Mouse (Mus musculus): Measurements from ENCODE around the gene Kazn. TPM values are rescaled to one million over a fixed set of nuclear protein-coding genes. Genes with fewer than 3 reads are reported as not detected.

Kazn gene
- 1 to 10 TPM; 1.8 to 2.6 TPM for total RNA-seq (2021)
- long read RNA-seq, experiment 1, partial matches to known transcripts: 0 of 63 reads
- long read RNA-seq, experiment 1, other reads (novel, unspliced or antisense): 63 of 63 reads
- long read RNA-seq, experiment 2, partial matches to known transcripts: 0 of 28 reads
- long read RNA-seq, experiment 2, other reads (novel, unspliced or antisense): 28 of 28 reads

DNA sequence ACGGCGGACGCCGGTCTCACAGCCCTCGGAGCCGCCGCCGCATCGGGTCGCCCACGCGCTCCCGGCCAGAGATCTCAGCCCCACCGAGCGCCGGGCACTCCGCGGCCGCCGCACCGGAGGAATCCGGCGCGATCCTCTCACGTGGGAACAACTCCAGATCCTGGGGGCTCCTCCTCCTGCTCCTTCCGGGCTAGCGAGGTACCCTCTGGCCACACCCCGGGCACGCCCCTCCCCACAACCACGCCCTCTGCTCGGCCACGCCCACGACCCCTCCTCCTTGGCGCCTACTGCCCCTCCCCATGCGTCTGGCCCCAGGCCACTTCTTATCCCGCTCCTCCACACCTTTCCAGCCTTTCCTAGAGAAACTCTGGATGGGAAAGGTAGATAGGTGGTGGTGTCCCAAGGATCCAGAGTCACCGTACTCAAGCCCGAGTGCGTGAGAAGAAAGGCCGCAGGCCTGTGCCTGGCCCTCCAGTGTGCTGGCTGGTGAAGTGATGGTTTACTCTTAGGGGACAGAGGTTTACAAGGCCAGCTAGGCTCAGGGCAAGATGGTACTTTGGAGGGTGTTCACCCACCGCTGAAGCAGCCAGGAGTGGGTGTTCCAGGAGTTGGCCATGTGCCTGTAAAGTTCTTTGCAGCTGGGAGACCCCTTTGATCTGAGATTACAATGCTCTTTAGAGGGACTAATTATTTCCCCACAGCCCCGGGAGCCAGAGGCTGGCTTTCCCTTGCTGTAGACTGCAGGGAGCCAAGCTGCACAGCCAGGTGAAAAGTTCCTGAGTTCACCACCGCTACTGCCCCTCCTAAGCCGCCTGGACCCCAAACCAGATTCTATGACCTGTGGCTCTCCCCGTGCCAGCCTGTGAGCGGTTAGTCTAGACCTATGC lies at the start of gene Kazn:
Gene Kazn, minus strand, starts transcription at position 162 of the 887 bp plus-strand sequence.
- peak; percentile 78 to 82 for DNase-seq
- intact Hi-C loops (cut with DNase I): no loop called here

DNA sequence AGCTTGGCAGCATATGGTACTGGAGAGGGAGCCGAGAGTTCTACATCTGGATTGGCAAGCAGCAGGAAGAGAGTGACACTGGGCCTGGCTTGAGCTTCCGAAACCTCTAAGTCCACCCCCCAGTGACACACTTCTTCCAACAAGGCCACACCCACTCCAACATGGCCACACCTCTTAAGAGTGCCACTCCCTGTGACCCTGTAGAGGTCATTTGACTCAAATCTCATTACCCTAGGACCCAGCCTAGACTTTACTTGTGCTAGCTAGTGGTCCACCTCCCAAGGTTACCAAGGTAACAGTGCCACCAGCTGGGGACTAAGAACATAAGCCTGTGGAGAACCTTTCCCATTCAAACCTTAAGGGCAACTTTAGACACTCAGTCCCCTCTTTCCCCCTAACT lies 46.3 kb upstream of the Kazn start:
- DNase-seq: no peak
- intact Hi-C loops (cut with DNase I): no loop called here

DNA sequence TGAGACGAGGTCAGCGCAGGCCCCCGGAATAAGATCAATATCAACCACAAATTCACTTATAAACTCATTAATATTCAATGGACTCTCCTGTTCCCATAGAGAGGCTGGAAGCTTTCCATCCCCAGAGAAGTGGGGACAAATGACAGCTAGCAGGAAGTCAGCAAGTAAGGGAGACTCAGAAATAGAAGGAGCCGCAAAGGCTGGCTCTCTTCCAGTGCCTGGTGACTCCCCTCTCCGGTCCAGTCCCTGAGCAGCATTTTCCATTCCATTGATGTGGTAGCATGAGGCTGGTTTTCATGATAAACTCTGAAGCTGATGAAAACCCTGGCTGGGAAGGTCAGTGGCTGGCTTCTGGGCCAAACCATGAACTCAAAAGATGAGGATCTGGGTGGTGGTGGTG lies 44.7 kb upstream of the Kazn start:
- DNase-seq: no peak
- intact Hi-C loops (cut with DNase I): no loop called here

DNA sequence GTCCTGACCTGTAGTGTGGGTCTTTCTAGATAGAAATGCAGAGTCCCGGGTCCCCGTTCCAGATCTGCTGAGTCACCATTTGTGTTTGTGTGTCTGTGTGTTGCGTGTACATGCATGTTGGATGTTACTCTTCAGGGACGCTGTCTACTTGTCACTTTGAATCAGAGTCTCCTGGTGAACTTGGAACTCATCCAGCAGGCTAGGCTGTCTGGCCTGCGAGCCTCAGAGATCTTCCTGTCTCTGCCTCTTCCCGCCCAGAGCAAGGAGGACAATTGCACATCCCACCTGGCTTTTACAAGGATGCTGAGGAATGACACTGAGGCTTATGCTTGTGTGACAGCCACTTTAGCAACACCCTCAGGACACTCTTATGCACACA lies 39.0 kb upstream of the Kazn start:
- no peak for DNase-seq
- intact Hi-C loops (cut with DNase I): loop anchor here (5.0 kb wide), 1 partner anchor 1911 kb away; no protein-coding TSS in a partner anchor

DNA sequence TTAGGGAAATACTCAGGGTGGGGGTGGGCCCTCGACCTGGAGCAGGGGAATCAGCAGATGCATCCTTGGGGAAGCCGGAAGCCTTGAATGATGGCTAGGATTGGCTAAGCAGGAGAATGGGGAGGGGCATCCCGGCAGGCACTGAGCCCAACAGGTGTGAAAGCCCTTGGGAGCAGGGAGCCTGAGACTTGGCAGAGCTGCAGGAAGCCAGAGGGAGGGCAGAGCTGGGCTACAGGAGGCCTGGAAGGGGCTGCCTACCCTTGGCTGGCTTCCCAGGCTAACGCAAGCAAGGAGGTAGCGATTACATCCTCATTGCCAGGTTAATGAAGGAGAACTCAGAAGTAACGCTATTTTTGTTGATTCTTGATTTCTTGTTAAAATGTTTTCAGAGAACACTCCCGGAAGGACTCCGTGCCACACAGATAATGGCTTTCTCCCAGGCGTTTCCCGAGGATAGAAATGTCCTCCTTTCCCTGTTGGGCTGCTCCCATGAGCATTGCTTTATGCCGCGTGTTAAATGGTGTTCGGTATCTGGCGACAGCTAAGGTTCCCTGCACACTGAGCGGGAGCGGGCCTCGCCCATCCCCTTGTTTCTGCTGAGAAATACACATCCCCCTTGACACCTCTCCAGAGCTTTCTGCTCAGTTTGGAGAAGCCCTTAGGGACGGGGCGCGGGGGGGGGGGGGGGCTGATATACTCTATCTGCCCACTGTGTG lies 38.4 kb upstream of the Kazn start:
- intact Hi-C loops (cut with DNase I): loop anchor here (5.0 kb wide), 1 partner anchor 1910 kb away; no protein-coding TSS in a partner anchor
- no peak for DNase-seq

DNA sequence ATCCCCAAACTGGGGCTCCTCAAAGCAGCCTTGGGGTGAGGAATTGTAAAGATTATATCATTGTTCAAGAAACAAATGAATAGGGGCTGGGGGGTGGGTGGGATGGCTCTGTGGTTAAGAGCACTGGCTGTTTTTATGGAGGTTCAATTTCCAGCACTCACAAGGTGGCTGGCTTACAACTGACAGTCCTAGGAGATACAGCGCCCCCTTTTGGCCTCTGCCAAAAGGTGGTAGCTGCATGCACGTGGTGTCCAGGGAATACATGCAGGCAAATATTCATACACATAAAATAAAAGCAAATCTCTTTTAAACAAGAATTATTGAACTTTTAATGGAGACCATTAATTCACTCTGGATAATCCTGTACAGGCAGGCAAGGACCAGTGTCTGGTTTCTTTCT lies 36.0 kb upstream of the Kazn start:
- intact Hi-C loops (cut with DNase I): loop anchor here (5.0 kb wide), 1 partner anchor 1908 kb away; no protein-coding TSS in a partner anchor
- no peak for DNase-seq

DNA sequence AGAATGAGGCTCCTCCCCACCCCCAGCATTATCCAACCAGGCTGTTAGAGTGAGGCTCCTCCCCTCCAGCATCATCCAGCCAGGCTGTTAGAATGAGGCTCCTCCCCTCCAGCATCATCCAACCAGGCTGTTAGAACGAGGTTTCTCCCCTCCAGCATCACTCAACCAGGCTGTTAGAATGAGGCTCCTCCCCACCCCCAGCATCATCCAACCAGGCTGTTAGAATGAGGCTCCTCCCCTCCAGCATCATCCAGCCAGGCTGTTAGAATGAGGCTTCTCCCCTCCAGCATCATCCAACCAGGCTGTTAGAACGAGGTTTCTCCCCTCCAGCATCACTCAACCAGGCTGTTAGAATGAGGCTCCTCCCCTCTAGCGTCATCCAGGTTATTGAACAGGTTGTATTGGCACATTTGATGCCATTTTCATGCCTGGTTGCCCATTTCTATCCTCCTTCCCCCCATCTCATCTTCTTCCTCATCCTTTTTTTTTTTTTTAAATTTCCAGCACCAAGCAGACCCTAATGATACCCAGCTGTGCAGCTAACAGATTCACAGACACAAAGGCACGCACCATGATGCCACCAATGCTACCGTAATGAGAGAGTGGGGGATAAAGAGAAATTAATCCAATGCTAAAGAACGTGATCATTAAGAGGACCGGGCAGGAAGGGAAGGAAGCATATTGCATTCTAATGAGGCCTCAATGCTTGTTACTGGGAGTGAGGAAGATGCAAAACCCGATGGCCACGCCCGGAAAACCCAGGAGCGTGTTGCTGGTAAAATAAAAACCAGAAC lies 35.4 kb upstream of the Kazn start:
- intact Hi-C loops (cut with DNase I): loop anchor here (5.0 kb wide), 1 partner anchor 1907 kb away; no protein-coding TSS in a partner anchor

DNA sequence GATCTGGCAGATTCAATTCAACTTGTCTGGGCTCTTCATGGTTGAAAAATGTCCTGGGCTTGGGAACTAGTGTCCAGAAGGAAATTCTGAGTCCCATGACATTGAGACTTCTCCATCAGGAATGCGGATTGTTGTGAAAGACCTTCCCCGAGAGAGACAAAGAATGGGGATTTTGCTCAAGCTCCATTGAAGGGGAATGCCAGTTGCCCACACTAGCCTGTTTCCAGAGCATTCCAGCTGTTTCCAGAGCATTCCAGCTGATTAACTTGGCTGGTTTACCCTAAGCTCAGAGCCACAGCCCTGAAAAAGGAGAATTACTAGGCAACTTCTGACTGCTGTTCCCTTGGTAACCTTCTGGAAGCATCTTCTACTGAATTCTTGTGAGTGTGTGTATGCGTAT lies 32.3 kb upstream of the Kazn start:
- intact Hi-C loops (cut with DNase I): no loop called here
- no peak for DNase-seq

More for the DNA sequence above, 35.4 kb upstream of the Kazn start:
- DNase-seq: no peak

DNA sequence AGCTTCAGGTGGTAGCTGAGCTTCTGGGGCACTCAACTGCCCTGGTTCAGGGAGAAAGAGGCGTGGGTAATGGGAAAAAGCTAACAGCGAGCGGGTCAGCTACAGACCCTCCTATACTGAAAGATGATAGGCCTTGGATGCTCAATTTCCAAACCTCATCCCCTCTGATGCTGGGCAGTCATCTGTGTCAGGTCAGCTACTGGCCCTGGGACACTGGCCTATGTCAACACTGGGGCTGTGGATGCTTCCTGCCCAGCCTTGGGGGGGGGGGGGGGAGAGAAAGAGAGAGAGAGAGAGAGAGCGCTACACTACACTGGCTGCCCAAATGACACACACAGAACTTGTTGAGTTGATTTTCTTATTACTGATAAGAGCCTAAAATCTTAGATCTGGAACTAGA lies 28.6 kb upstream of the Kazn start:
- no peak for DNase-seq
- intact Hi-C loops (cut with DNase I): no loop called here

DNA sequence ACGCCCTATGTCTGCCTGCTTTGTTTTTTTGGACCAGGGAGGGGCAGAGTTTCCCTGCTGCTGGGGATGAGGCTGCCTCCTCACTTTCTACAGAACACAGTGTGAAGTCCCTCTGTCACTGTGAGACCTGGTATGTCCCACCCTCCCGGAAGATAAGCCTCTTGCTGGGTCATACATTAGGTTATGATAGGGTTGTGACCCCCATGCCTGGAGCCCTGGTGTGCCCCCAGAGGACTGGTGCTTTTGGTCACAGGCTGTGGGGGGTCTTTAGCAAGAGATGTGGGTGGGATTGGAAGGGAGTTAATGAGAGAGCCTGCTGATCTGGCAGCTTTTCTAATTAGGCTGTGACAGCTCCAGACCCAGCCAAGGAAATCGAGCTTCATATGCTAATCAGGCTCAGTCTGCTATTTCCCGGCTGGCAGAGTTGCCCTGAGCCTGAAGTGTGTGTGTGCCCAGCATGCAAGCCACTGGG lies 28.2 kb upstream of the Kazn start:
- intact Hi-C loops (cut with DNase I): no loop called here
- no peak for DNase-seq

DNA sequence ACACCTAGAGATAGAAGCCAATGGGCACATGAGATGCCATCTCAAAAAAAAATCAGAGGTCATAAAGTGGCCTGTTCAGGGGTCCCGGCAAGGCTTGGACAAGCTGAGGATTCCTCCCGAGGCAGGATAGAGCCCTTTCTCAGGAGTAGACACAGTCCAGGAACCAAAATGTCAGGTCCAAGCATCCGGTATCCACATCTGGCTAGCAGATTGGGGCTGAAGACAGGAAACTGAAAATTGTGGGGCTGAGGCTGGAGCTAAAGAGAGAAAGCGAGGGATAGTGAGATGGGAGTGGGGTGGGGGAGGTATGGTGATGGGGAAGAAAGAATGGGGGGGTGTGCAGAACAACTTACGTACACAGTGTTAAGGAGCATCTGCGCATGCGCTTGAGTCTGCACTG lies 25.1 kb upstream of the Kazn start:
- no peak for DNase-seq
- intact Hi-C loops (cut with DNase I): no loop called here

DNA sequence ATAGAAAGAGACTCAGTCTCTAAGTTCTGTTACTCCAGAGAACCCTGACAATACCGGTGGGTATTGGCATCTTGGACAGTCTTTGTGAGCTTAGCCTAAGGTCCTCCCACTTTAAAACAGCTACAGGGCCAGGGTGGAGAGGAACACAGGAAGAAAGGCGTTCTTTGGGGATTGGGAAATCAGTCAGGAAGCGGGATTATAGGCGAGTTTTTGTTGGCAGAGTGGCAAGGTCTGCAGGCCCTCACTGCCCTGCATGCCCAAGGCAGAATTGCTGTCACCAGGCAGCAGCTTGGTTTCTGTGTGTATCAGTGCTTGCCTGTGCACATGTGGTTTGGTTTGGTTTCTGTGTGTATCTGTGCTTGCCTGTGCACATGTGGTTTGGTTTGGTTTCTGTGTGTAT lies 22.5 kb upstream of the Kazn start:
- intact Hi-C loops (cut with DNase I): no loop called here
- no peak for DNase-seq

DNA sequence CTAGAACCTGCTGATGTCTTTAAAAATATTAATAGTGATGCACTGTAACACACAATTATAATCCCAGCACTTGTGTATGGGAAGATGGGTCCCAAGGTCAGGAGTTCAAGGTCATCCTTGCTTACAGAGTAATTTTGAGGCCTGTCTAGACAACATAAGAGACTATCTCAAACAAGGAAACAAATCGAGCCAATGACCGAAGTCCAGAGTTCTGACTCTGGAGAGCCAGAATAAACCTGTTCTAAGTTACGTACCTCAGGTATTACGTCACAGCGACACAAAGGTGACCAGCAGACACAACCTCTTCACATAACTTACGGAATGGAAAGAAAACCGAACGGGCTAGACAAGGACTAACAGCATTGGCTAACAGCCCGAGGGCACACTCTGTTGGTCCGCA lies 19.5 kb upstream of the Kazn start:
- no peak for DNase-seq
- intact Hi-C loops (cut with DNase I): no loop called here

DNA sequence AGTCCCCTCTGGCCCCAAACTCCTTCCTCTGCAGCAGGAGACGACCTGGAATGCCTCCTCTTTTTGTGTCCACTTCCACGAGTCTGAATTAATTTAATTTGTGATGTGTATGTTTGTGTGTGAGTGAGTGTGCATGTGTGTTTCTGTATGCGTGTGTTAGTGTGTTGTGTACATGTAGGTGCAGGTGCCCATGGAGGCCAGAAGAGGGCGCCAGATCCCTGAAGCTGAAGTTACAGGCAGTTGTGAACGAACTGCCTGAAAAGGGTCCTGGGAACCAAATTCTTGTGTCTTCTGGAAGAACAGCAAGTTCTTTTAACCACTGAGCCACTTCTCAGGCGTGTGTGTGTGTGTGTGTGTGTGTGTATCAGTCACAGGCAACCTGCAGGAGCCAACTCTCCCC lies 14.9 kb upstream of the Kazn start:
- intact Hi-C loops (cut with DNase I): loop anchor here (5.0 kb wide), 1 partner anchor 93 kb away; no protein-coding TSS in a partner anchor
- DNase-seq: no peak

DNA sequence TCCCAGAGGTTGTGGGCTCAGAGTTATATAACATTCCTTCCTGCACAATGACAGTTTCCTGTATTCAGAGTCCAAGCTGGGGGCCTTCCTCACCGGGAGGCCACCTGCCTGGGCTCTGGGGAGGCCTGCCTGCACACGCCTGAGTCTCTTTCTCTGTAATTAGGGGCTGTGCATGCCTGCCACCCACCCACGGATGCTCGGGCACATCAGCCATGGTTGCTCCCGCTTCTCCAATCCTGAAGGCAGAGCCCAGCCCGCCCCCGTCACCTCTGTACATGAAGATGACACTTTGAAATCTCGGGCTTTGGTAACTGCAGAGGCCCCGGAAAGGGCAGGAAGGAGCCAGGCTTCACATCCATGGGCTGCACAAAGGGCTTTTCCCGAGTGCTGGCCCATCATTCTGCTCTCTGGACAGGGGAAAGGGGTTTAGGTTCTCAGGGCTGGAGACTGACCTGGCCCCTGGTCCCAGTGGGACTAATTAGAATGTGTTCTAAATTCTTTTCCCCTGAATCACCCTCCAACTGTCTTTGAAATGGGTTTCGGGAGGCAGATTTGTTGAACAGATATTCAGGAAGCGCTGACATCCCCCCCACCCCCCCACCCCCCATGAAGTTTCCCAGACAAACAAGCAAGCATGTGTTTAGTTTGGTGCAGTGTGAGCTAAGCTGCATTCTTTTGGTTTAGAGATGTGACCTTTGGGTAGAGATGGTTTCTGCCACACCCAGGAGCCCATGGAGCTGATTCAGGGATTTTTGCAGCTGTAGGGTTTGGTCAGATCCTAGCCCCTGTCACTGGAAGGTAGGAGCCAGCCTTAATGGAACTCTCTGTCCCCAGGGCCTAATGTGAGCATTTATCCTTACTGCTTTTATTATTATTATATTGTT lies 12.5 kb upstream of the Kazn start:
- no peak for DNase-seq
- intact Hi-C loops (cut with DNase I): loop anchor here (5.0 kb wide), 1 partner anchor 96 kb away; no protein-coding TSS in a partner anchor

DNA sequence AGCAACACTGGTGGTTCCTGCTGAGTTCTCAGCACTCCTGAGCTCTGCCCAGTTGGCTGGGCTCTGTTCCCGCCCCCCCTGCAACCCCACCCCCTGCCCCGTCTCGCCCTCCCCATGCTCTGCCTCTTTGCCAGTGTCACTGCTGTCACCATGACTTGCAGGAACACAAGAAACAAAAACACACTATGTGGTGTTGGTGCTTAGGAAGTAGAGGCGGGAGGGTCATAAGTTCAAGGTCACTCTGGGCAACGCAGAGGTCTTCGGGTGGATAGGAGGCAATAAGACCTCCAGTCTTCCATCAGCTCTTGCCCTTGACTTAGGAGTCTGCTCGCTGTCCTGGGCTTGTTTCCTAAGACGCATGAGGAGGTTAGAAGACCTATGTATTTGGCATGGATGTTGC lies 10.9 kb upstream of the Kazn start:
- no peak for DNase-seq
- intact Hi-C loops (cut with DNase I): loop anchor here (5.0 kb wide), 1 partner anchor 97 kb away; no protein-coding TSS in a partner anchor

DNA sequence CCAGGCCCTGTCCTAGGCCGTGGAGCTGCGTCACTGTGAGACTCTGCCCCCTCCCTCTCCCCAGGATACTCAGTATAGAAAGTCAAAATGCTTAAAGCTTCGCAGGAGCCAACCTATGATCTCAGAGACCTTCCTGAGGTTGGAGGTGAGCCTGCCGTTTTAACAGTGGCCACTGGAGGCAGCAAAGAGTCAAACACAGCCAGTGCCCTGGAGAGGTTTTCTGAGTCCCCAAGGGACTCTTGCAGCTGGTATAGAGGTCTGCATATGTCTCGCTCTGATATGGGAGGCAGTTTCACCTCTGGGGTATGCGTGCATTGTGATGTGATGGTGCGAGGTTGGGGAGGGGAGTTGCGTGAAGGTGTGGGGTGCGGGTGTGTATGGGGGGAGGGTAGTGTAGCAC lies 10.2 kb upstream of the Kazn start:
- intact Hi-C loops (cut with DNase I): loop anchor here (5.0 kb wide), 1 partner anchor 1252 kb away; no protein-coding TSS in a partner anchor
- DNase-seq: no peak

DNA sequence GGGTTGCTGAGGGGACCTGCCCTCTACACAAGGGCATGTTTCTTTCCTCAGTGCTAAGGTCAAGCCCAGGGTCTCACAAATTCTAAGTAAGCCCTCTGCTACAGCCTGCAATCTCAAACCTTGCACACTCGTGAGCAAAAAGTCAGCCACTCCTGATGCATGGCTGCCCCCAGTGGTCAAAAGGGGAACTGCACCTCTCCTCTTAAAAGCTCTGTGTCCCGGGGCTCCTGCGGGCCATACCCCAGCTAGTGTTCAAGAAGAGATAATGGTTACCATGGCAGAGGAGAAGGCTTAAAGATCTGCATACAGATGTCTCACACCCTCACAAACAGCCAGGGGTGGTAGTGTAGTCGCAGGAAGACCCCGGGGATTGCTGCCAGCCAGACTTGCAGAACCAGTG lies 9.2 kb upstream of the Kazn start:
- intact Hi-C loops (cut with DNase I): loop anchor here (5.0 kb wide), 1 partner anchor 1251 kb away; no protein-coding TSS in a partner anchor
- DNase-seq: peak; percentile 70 to 78

DNA sequence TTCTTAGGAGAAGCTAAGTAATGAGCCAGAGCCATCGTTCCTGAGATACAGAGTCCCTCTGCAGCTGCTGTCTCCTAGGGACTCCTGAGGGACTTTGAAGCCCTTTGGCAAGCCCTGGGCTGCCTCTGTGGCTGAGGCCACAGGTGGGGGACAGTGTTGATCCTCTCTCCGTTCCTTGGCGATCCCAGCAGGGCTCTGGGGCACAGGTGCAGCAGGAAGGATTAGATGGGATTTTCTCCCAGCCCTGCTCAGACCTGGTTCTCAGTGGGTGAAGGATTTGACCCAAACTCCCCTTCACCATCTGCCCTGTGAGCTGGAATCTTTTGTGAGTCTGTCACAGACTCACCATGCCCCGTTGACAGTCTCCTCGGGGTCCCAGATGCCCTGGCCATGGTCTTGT lies 7.5 kb upstream of the Kazn start:
- DNase-seq: no peak
- intact Hi-C loops (cut with DNase I): loop anchor here (2.0 to 5.0 kb wide), 2 partner anchors 94 to 1249 kb away; no protein-coding TSS in a partner anchor
